Mouse (Mus musculus) neural tube, embryonic 15.5 days (tissue): ENCODE measurements around the gene Lman2l. TPM values are rescaled to one million over a fixed set of nuclear protein-coding genes. Genes with fewer than 3 reads are reported as not detected.

Source experiments
- ATAC-seq: fragments of 200-750 bp; cut with Nextera tagmentation; 2 replicates; pipeline ENCODE4 v1.8.0; 2017; ENCODE audit warnings: mild to moderate bottlenecking, moderate TSS enrichment, moderate library complexity; ENCODE audit not compliant: low FRiP score
- H3K27ac ChIP-seq: fragments of 300-500 bp; sonication (generic); replicated peaks from 2 replicates; pipeline ENCODE4 v1.5.1; 2015; ENCODE audit warnings: mild to moderate bottlenecking, inconsistent platforms
- H3K27me3 ChIP-seq: fragments of 300-500 bp; sonication (generic); replicated peaks from 2 replicates; pipeline ENCODE4 v1.6.1; 2015; ENCODE audit warnings: inconsistent platforms
- H3K36me3 ChIP-seq: fragments of 300-500 bp; sonication (generic); 2 replicates; pipeline ENCODE4 v1.6.1; 2015; ENCODE audit warnings: inconsistent platforms
- H3K4me1 ChIP-seq: fragments of 300-500 bp; sonication (generic); 2 replicates; pipeline ENCODE4 v1.6.1; 2015; ENCODE audit warnings: inconsistent platforms
- H3K4me2 ChIP-seq: fragments of 300-500 bp; sonication (generic); 2 replicates; pipeline ENCODE4 v1.6.1; 2015; ENCODE audit warnings: inconsistent platforms, mild to moderate bottlenecking, moderate library complexity
- H3K4me3 ChIP-seq: fragments of 300-500 bp; sonication (generic); replicated peaks from 2 replicates; pipeline ENCODE4 v1.5.1; 2015; ENCODE audit warnings: mild to moderate bottlenecking, inconsistent platforms
- H3K9ac ChIP-seq: fragments of 300-500 bp; sonication (generic); replicated peaks from 2 replicates; pipeline ENCODE4 v1.6.1; 2015; ENCODE audit warnings: mild to moderate bottlenecking, inconsistent platforms
- H3K9me3 ChIP-seq: fragments of 300-500 bp; sonication (generic); replicated peaks from 2 replicates; pipeline ENCODE4 v1.6.1; 2016; ENCODE audit warnings: inconsistent platforms
- WGBS: fragments of 180-500 bp; shearing (Covaris S2); methylation state at CpG from one replicate; pipeline ENCODE4 v1.1.7; 2015; ENCODE audit warnings: mixed read lengths; 5-methylcytosine and 5-hydroxymethylcytosine counted together
- polyA plus RNA-seq: library from polyadenylated mRNA; unstranded; fragments of >200 nt; fragmentation: Nextera tagmentation; extraction: Ambion mirVana; gene quantifications from 2 replicates; pipeline ENCODE4 v1.2.1, GENCODE M21; 2015

Gene Lman2l
- polyA plus RNA-seq, 1 experiment from 2014 or later: 69.4 TPM

- Histone ChIP-seq H3K4me1 (peaks cover 14% of the 10 kb centered on the region), H3K36me3 (no peaks in the 10 kb centered on the region), H3K9me3 (no peaks in the 10 kb centered on the region), H3K27ac (peak overlapping the region; percentile 10; the same call in 1 of the 2 replicates), H3K9ac (no peak overlapping the region), H3K4me3 (no peak overlapping the region), H3K27me3 (no peaks in the 10 kb centered on the region), H3K4me2 (no peak overlapping the region)
- peak; percentile 86 for ATAC-seq
- 39% methylated on average over 4 of the region's 4 CpGs for WGBS
Measured at GRCm38 (mm10) chr1:36401509-36401908, 43.6 kb downstream of the Lman2l start.

DNA sequence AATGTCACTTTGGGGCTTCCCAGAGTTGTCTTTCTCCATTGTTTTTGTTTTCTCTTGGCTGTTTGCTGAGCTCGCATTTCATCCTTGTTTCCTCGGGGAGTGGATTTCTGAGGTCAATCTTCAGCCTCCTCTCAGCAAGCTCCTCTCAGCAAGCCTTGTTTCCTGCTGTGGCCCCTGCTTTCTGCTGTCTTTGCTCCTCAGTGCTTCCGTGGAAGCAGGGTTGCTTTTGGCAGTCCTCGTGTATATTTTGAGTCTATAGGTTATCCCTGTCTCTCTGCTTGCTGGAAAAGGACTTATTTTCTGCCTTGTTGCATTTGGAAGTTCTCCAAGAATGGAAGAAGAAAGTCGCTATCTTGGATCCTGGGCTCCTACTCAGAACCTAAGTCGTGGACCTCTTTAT, 48.0 kb downstream of the Lman2l start:
- Histone ChIP-seq H3K9ac (no peak overlapping the region), H3K4me3 (no peak overlapping the region), H3K27me3 (no peaks in the 10 kb centered on the region), H3K27ac (no peak overlapping the region), H3K9me3 (no peaks in the 10 kb centered on the region), H3K36me3 (no peaks in the 10 kb centered on the region), H3K4me2 (no peak overlapping the region), H3K4me1 (peaks cover 11% of the 10 kb centered on the region)
- no peak for ATAC-seq
- 37% methylated on average over 6 of the region's 6 CpGs for WGBS

DNA sequence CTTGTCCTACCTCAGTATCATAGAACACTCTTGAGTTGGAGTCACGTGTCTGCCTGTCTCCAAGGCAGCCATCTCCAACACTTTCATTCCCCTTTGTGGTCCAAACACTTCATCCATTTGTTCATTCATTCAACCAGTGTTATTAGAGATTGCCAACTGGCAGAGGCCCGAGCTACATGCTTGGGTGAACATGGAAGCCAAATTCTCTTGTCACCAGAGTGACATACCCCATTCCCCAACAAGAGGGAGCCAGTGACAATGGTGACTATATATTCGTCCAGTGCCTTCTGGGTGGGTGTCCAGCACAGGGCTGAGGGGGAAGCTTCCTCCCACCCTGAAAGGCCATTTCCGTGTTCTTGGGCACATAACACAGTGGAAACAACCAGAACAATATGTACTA, 65.5 kb downstream of the Lman2l start:
- Histone ChIP-seq H3K4me3 (no peak overlapping the region), H3K27ac (no peak overlapping the region), H3K36me3 (no peaks in the 10 kb centered on the region), H3K9ac (no peak overlapping the region), H3K4me2 (no peak overlapping the region), H3K9me3 (no peaks in the 10 kb centered on the region), H3K27me3 (no peaks in the 10 kb centered on the region), H3K4me1 (no peaks in the 10 kb centered on the region)
- WGBS: 65% methylated on average over 4 of the region's 4 CpGs
- no peak for ATAC-seq

DNA sequence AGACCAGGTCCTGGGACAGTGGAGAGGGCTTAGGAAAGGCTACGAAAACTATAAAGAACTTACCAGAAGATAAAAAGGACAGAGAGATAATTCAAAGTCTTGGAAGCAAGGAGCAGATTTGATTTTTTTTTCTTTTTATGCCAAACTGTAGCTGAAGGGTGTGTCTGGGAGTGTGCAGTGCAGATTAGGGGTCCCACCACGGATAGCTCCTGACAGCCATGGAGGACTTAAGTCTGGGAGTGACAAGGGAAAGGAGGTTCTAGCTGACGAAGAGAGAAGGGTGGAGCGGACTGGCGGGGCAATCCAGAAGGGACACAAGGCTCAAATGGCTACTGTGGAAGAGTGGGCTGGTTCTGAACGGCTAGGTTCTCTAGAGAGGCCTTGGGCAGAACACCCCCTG, 66.2 kb downstream of the Lman2l start:
- H3K27me3 ChIP-seq: no peaks in the 10 kb centered on the region
- H3K27ac ChIP-seq: no peak overlapping the region
- no peak overlapping the region for H3K4me2 ChIP-seq
- no peak for ATAC-seq
- H3K9ac ChIP-seq: no peak overlapping the region
- H3K4me1 ChIP-seq: no peaks in the 10 kb centered on the region
- no peaks in the 10 kb centered on the region for H3K9me3 ChIP-seq
- H3K4me3 ChIP-seq: no peak overlapping the region
- H3K36me3 ChIP-seq: no peaks in the 10 kb centered on the region
- WGBS: 84% methylated on average over 6 of the region's 6 CpGs

DNA sequence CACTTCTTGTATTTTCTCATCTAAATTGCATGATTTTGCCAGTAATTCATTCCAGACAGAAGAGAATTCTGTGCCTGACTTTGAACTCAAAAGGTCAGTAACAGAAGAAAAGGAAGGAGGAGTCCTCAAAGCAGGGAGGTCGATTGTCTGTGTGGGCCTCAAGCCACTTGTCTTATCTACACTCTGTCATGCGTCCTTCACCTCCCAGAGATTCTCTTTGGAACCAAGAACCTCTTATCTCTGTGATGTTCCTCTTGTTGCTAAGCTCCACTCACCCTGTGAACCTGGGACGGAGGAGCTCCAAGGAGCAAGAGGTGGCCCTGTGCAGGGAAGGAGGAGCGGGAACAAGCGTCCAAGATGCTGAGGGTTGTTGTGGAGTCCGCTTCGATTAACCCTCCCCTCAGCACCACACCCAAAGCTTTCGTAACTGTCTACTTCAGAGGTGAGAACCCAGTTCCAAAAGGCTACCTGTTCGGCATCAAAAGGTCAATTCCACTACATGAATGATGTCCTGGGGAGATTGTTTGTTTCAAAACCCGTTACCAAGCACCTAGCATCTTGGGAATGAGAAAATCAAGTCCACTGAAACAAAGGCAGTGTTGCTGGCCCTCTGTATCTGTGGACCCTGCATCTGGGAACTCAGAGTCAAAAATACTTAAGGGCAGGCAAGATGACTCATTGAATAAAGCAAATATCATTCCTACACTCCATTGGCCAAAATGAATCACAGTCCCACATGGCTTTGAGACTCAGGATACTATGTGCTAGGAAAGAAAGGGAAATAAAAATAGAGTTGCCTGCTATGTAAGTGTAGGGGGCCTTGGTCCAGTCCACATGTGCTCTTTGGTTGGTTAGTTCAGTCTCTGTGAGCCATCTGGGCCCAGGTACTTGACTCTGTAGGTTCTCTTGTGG, 72.9 kb downstream of the Lman2l start, which contains the start of gene Fer1l5:
Gene Fer1l5, plus strand, starts transcription at position 358 of the 912 bp plus-strand sequence.
- H3K27ac ChIP-seq: no peak within 1 kb of the TSS
- ATAC-seq: no peak
- WGBS: 82% methylated on average over 10 of the region's 10 CpGs
- H3K27me3 ChIP-seq: no peaks in the 10 kb centered on the region
- no peaks in the 10 kb centered on the region for H3K36me3 ChIP-seq
- H3K4me3 ChIP-seq: no peak within 1 kb of the TSS
- no peaks in the 10 kb centered on the region for H3K9me3 ChIP-seq
- H3K9ac ChIP-seq: no peak within 1 kb of the TSS
- peaks cover 14% of the 10 kb centered on the region for H3K4me1 ChIP-seq
- H3K4me2 ChIP-seq: no peak within 1 kb of the TSS

- ATAC-seq: no peak
- H3K4me1 ChIP-seq: peaks cover 18% of the 10 kb centered on the region
- H3K27me3 ChIP-seq: no peaks in the 10 kb centered on the region
- H3K36me3 ChIP-seq: no peaks in the 10 kb centered on the region
- H3K27ac ChIP-seq: no peak overlapping the region
- H3K4me3 ChIP-seq: no peak overlapping the region
- WGBS: 84% methylated on average over 6 of the region's 6 CpGs
- no peak overlapping the region for H3K9ac ChIP-seq
- H3K4me2 ChIP-seq: no peak overlapping the region
- no peaks in the 10 kb centered on the region for H3K9me3 ChIP-seq
Measured at GRCm38 (mm10) chr1:36370918-36371317, 74.2 kb downstream of the Lman2l start.

Other genes starting within 250 kb of the Lman2l start
- 43.9 and 46.0 TPM in 2 replicates for gene Uggt1, start 200.6 kb downstream of the Lman2l start, polyA plus RNA-seq
- 2.2 and 3.2 TPM in 2 replicates for gene Neurl3, start 170.6 kb downstream of the Lman2l start, polyA plus RNA-seq
- gene Arid5a, start 137.5 kb downstream of the Lman2l start, polyA plus RNA-seq: 3.7 and 9.8 TPM in 2 replicates
- gene Kansl3, start 76.1 kb downstream of the Lman2l start, polyA plus RNA-seq: 36.0 and 36.7 TPM in 2 replicates
- 1.8 and 2.0 TPM in 2 replicates for gene Fer1l5, start 73.0 kb downstream of the Lman2l start, polyA plus RNA-seq
- gene Cnnm4, start 26.3 kb upstream of the Lman2l start, polyA plus RNA-seq: 10.6 and 15.0 TPM in 2 replicates
- 3.1 and 4.5 TPM in 2 replicates for gene Cnnm3, start 66.6 kb upstream of the Lman2l start, polyA plus RNA-seq
- gene Ankrd23, start 91.6 kb upstream of the Lman2l start, polyA plus RNA-seq: 21.6 and 21.8 TPM in 2 replicates
- 0.36 and 1.2 TPM in 2 replicates for gene Gm42417, start 94.2 kb upstream of the Lman2l start, polyA plus RNA-seq
- 29.4 and 33.0 TPM in 2 replicates for gene Ankrd39, start 102.2 kb upstream of the Lman2l start, polyA plus RNA-seq
- gene Sema4c, start 113.1 kb upstream of the Lman2l start, polyA plus RNA-seq: 20.5 and 20.8 TPM in 2 replicates
- gene Fam178b, start 237.9 kb upstream of the Lman2l start, polyA plus RNA-seq: 0.27 and 0.51 TPM in 2 replicates
- 808 and 899 TPM in 2 replicates for gene Cox5b, start 246.2 kb upstream of the Lman2l start, polyA plus RNA-seq